Mouse (Mus musculus): ENCODE data around the gene Zfp180. TPM values are rescaled to one million over a fixed set of nuclear protein-coding genes. Genes with fewer than 3 reads are reported as not detected.
"Not testable (repeated sequence)": the region's sequence is repeated elsewhere in the genome, so short reads cannot be mapped to it uniquely, and the experiment has no call there.

Gene Zfp180
- polyA plus RNA-seq (2011; ENCODE audit: insufficient read depth, insufficient read length, low read depth, missing spikeins): 16.9 and 18.2 TPM in 2 replicates

DNA sequence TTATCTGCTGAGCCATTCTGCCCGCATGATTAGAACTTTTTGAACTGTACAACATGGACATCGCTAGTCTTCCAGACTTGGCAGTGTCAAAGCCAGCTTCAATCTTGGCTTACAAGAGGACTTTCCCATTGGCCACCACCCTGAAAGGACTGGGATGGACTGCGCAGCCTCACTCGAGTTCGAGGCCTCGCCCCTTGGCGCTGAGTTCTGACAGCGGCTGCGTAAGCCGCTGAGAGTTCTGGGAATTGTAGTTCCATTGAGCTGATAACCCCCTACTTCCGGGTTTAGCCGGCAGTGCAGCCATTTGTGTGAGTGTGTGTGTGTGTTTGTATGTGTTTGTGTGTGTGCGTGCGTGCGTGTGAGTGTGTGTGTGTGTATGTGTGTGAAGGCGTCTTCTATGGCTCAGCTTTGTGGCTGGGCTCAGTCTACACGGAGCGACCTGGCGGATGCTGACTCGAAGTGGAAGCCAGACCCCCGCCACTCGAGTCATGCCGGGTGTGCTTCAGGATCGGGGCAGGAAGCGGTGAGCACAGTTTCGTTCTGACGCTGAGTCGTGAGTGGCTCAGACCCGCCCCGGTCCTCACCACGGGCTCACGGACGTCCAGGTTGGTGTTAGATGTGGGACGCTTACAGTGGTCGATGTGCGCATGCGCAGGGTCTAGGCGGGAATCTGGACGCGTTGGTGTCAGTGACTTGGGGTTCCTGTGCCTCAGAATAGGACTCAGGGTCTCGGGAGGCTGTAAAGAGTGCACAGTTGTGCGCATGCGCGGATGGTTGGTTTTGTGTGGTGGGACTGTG, at the start of gene Zfp180:
Gene Zfp180, plus strand, starts transcription at position 291 of the 798 bp plus-strand sequence.
- Histone ChIP-seq H3K4me3 (ENCODE audit: low read depth, low read length) (peak within 1 kb of the TSS; percentile 86), H3K27me3 (ENCODE audit: control insufficient read depth, insufficient read depth, low read length, poor library complexity, severe bottlenecking) (no peaks in the 10 kb centered on the region), H3K9me3 (replicated peaks; ENCODE audit: control insufficient read depth, insufficient read depth, low read length, poor library complexity, severe bottlenecking) (no peaks in the 10 kb centered on the region), H3K27ac (ENCODE audit: insufficient read depth, low read length) (peak within 1 kb of the TSS; percentile 26), H3K9ac (ENCODE audit: low read depth, poor library complexity, severe bottlenecking) (peak within 1 kb of the TSS; percentile 29), H3K36me3 (ENCODE audit: control insufficient read depth, insufficient read depth, low read length, poor library complexity, severe bottlenecking) (no peaks in the 10 kb centered on the region), H3K4me1 (ENCODE audit: control insufficient read depth, insufficient read depth, low read length) (no peaks in the 10 kb centered on the region)
- TF ChIP-seq CTCF (IDR thresholded peaks at IDR 0.05; ENCODE audit: low read depth, low read length) (no peak), POLR2A (IDR thresholded peaks at IDR 0.05; ENCODE audit: insufficient read depth, low read length) (peak; percentile 50), EP300 (IDR thresholded peaks at IDR 0.05; ENCODE audit: insufficient read depth, low read depth, low read length) (no peak)

DNA sequence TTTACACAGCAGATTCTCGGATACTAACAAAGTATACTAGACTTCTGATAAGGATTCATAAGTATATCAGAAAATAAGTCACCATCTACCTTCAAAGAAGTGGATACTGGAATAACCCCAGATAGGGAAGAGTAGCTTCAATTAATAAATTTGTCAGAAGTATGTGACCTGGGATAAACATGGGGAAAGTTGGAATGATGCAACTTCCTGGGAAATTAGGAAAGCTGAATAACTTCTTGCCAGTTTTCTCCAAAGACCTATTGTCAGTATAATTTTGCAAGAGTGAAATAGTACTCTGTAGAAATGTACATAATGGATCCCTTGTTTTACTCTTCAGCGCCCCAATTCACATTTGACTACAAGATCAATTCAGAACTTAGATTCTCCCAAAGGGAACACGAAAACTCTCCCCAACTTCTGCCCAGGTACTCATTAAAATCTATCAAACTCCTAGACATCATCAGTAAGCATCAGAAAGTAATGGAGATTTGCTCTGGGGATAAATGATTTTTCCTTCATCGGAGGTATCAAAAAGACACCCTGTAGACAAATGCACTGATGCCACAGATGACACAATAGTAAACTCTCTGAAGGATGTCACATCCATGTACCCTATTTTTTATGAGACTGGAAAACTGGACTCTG, 28.9 kb upstream of the Zfp180 start, which contains the start of gene Vmn1r183:
Gene Vmn1r183, plus strand, starts transcription at position 595 of the 645 bp plus-strand sequence.
- no peak within 1 kb of the TSS for H3K4me3 ChIP-seq (ENCODE audit: low read depth, low read length)
- H3K27me3 ChIP-seq (ENCODE audit: control insufficient read depth, insufficient read depth, low read length, poor library complexity, severe bottlenecking): no peaks in the 10 kb centered on the region
- no peaks in the 10 kb centered on the region for H3K9me3 ChIP-seq (replicated peaks; ENCODE audit: control insufficient read depth, insufficient read depth, low read length, poor library complexity, severe bottlenecking)
- H3K36me3 ChIP-seq (ENCODE audit: control insufficient read depth, insufficient read depth, low read length, poor library complexity, severe bottlenecking): no peaks in the 10 kb centered on the region
- H3K9ac ChIP-seq (ENCODE audit: low read depth, poor library complexity, severe bottlenecking): no peak within 1 kb of the TSS
- no peak within 1 kb of the TSS for H3K27ac ChIP-seq (ENCODE audit: insufficient read depth, low read length)
- TF ChIP-seq POLR2A (IDR thresholded peaks at IDR 0.05; ENCODE audit: insufficient read depth, low read length) (no peak), CTCF (IDR thresholded peaks at IDR 0.05; ENCODE audit: low read depth, low read length) (no peak), EP300 (IDR thresholded peaks at IDR 0.05; ENCODE audit: insufficient read depth, low read depth, low read length) (no peak)
- H3K4me1 ChIP-seq (ENCODE audit: control insufficient read depth, insufficient read depth, low read length): no peaks in the 10 kb centered on the region

DNA sequence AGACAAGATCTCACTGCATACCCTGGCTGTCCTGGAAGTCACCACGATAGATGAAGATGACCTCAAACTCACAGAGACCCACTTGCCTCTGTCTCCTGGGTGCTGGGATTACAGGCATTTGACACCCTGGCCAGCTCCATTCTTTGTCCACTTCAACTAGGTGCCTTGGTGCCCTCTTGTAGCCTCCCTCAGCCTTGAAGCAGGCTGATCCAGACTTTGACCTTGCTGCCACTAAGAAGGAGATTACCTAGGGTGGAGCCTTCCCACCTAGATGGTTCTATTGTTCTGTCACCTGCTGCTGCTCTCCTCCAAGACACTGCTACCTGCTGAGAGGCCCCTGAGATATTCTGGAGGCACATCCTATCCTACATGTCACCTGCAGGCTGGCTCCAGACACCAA, 7.3 kb upstream of the Zfp180 start:
- H3K36me3 ChIP-seq (ENCODE audit: control insufficient read depth, insufficient read depth, low read length, poor library complexity, severe bottlenecking); H3K27me3 ChIP-seq (ENCODE audit: control insufficient read depth, insufficient read depth, low read length, poor library complexity, severe bottlenecking); H3K4me3 ChIP-seq (ENCODE audit: low read depth, low read length); H3K27ac ChIP-seq (ENCODE audit: insufficient read depth, low read length); H3K4me1 ChIP-seq (ENCODE audit: control insufficient read depth, insufficient read depth, low read length); H3K9ac ChIP-seq (ENCODE audit: low read depth, poor library complexity, severe bottlenecking); H3K9me3 ChIP-seq (replicated peaks; ENCODE audit: control insufficient read depth, insufficient read depth, low read length, poor library complexity, severe bottlenecking): not testable (repeated sequence)
- peak; percentile 65 for TF ChIP-seq EP300 (IDR thresholded peaks at IDR 0.05; ENCODE audit: insufficient read depth, low read depth, low read length)

DNA sequence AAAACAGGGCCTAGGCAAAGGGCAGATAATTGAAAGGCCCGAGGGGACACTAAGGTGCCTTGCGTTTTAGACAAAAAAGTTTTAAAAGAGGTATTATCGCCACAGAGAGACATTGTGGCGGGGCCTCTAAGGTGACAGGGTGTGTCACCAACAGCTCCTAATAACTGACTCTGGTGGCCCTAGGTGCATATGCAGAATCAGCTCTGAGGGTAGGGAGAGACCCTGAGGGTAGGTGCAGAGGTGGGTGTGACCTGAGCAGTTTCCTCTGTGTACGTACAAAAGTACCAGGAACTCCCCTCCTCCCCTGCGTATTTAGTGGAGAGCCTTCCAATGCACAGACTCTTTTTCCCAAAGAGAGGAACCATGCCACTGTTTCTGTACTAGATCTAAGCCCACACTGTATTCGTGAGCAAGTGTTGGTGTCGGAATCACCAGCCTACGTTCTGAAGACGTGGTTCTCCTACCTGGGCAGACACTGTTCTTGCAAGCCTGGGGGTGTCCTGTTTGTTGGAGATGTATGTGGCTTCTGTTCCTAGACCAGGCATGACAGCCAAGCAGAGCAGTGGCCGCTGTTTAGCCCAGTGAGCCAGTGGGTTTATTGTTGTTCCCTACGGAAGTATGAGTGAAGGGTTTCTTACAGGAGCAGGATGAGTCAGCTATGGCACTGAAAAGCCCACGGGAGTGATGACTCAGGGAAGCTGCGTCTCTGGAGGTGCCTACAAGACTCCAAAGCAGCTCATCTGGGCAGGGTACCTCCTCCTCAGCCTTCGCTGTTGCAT, 922 bp downstream of the Zfp180 start:
- H3K9me3 ChIP-seq (replicated peaks; ENCODE audit: control insufficient read depth, insufficient read depth, low read length, poor library complexity, severe bottlenecking): no peaks in the 10 kb centered on the region
- no peaks in the 10 kb centered on the region for H3K27me3 ChIP-seq (ENCODE audit: control insufficient read depth, insufficient read depth, low read length, poor library complexity, severe bottlenecking)
- no peak for TF ChIP-seq EP300 (IDR thresholded peaks at IDR 0.05; ENCODE audit: insufficient read depth, low read depth, low read length)
- no peak for TF ChIP-seq CTCF (IDR thresholded peaks at IDR 0.05; ENCODE audit: low read depth, low read length)
- TF ChIP-seq POLR2A (IDR thresholded peaks at IDR 0.05; ENCODE audit: insufficient read depth, low read length): no peak
- no peaks in the 10 kb centered on the region for H3K4me1 ChIP-seq (ENCODE audit: control insufficient read depth, insufficient read depth, low read length)
- H3K4me3 ChIP-seq (ENCODE audit: low read depth, low read length): peak overlapping the region; percentile 86
- H3K36me3 ChIP-seq (ENCODE audit: control insufficient read depth, insufficient read depth, low read length, poor library complexity, severe bottlenecking): no peaks in the 10 kb centered on the region
- peak overlapping the region; percentile 26 for H3K27ac ChIP-seq (ENCODE audit: insufficient read depth, low read length)
- peak overlapping the region; percentile 29 for H3K9ac ChIP-seq (ENCODE audit: low read depth, poor library complexity, severe bottlenecking)

DNA sequence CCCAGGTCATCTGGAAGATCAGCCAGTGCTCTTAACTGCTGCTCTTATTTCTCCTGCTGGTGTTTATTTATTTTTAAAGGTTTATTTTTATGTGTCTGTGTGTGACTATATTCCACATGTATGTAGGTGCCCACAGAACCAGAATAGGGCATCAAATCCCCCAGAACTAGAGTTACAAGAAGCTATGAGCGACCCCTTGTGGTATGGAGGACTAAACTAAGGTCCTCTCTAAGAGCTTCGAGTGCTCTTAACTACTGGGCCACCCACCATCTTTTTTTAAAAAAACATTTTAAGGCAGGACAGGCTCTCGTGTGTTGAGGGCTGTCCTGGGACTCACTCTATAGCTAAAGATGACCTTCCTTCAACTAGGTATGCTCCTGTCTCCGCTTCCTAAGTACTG, 5.1 kb downstream of the Zfp180 start:
- Histone ChIP-seq H3K27ac (ENCODE audit: insufficient read depth, low read length) (peak overlapping the region; percentile 59; the same call in 1 of the 2 replicates), H3K27me3 (ENCODE audit: control insufficient read depth, insufficient read depth, low read length, poor library complexity, severe bottlenecking) (no peaks in the 10 kb centered on the region), H3K4me3 (ENCODE audit: low read depth, low read length) (peak overlapping the region; percentile 99), H3K36me3 (ENCODE audit: control insufficient read depth, insufficient read depth, low read length, poor library complexity, severe bottlenecking) (no peaks in the 10 kb centered on the region; the same call in 1 of the 2 replicates), H3K9ac (ENCODE audit: low read depth, poor library complexity, severe bottlenecking) (peak overlapping the region; percentile 88), H3K9me3 (replicated peaks; ENCODE audit: control insufficient read depth, insufficient read depth, low read length, poor library complexity, severe bottlenecking) (no peaks in the 10 kb centered on the region; the same call in 1 of the 2 replicates), H3K4me1 (ENCODE audit: control insufficient read depth, insufficient read depth, low read length) (no peaks in the 10 kb centered on the region)
- no peak for TF ChIP-seq CTCF (IDR thresholded peaks at IDR 0.05; ENCODE audit: low read depth, low read length)
- no peak for TF ChIP-seq POLR2A (IDR thresholded peaks at IDR 0.05; ENCODE audit: insufficient read depth, low read length)
- TF ChIP-seq EP300 (IDR thresholded peaks at IDR 0.05; ENCODE audit: insufficient read depth, low read depth, low read length): no peak
